Mouse (Mus musculus) kidney, embryonic 14.5 days (tissue): ENCODE measurements around the gene Trappc6b. TPM values are rescaled to one million over a fixed set of nuclear protein-coding genes. Genes with fewer than 3 reads are reported as not detected.
A peak's percentile ranks its signal among the peaks of the same experiment; 100 is the strongest.

Experiments
- ATAC-seq: fragments of 200-750 bp; cut with Nextera tagmentation; 2 replicates; pipeline ENCODE4 v1.8.0; 2017; ENCODE audit warnings: moderate number of reproducible peaks, mild to moderate bottlenecking, moderate TSS enrichment, moderate library complexity; ENCODE audit not compliant: low FRiP score, low TSS enrichment
- H3K27ac ChIP-seq: fragments of 300-500 bp; sonication (generic); 2 replicates; pipeline ENCODE4 v1.5.1; 2014; ENCODE audit warnings: low read depth, mild to moderate bottlenecking, low read length, moderate library complexity, mixed read lengths
- H3K27me3 ChIP-seq: fragments of 300-500 bp; sonication (generic); 2 replicates; pipeline ENCODE4 v1.6.1; 2014; ENCODE audit warnings: mild to moderate bottlenecking, low read length; ENCODE audit not compliant: control insufficient read depth, insufficient read depth
- H3K36me3 ChIP-seq: fragments of 300-500 bp; sonication (generic); 2 replicates; pipeline ENCODE4 v1.6.1; 2014; ENCODE audit warnings: low read length, mixed read lengths; ENCODE audit not compliant: control insufficient read depth, insufficient read depth
- H3K4me1 ChIP-seq: fragments of 300-500 bp; sonication (generic); 2 replicates; pipeline ENCODE4 v1.6.1; 2014; ENCODE audit warnings: low read length, mixed read lengths; ENCODE audit not compliant: control insufficient read depth, insufficient read depth
- H3K4me2 ChIP-seq: fragments of 300-500 bp; sonication (generic); replicated peaks from 2 replicates; pipeline ENCODE4 v1.6.1; 2014; ENCODE audit warnings: low read depth, mild to moderate bottlenecking, low read length
- H3K4me3 ChIP-seq: fragments of 300-500 bp; sonication (generic); 2 replicates; pipeline ENCODE4 v1.5.1; 2014; ENCODE audit warnings: mild to moderate bottlenecking, low read length
- H3K9ac ChIP-seq: fragments of 300-500 bp; sonication (generic); 2 replicates; pipeline ENCODE4 v1.6.1; 2014; ENCODE audit warnings: low read depth, mild to moderate bottlenecking, low read length, moderate library complexity
- H3K9me3 ChIP-seq: fragments of 300-500 bp; sonication (generic); 2 replicates; pipeline ENCODE4 v1.6.1; 2016; ENCODE audit warnings: low read length; ENCODE audit not compliant: control insufficient read depth
- WGBS: fragments of 180-500 bp; shearing (Covaris S2); extraction: QIAGEN DNeasy Blood & Tissue Kit; methylation state at CpG from one replicate; pipeline ENCODE4 v1.1.7; 2014; 5-methylcytosine and 5-hydroxymethylcytosine counted together
- polyA plus RNA-seq: library from polyadenylated mRNA; unstranded; fragments of >200 nt; fragmentation: Nextera tagmentation; extraction: Ambion mirVana; gene quantifications from 2 replicates; pipeline ENCODE4 v1.2.1, GENCODE M21; 2014

Gene Trappc6b
- polyA plus RNA-seq, 1 experiment from 2014 or later: 64.7 TPM

DNA sequence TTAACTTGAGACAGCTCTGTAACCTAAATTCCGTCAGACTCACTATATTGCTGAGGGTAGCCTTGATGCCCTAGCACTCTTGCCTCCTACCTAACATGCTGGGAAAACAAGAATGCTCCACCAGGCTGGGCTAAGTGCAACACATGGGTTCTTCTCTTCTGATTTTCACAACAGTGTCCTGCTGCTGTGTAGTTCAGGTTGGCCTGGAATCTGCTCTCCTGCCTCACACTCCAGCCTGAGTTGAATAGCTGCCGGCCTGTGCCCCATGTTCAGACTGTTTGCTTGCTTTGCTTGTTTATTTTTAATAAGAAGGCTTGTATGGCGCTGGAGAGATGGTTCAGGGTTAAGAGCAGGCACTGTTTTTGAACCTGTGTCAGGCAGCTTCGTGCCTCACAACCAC lies 19.2 kb upstream of the Trappc6b start:
- no peak overlapping the region for H3K4me2 ChIP-seq
- H3K4me3 ChIP-seq: no peak overlapping the region
- 86% methylated on average over 4 of the region's 4 CpGs for WGBS
- no peak for ATAC-seq
- no peaks in the 10 kb centered on the region for H3K36me3 ChIP-seq
- no peaks in the 10 kb centered on the region for H3K9me3 ChIP-seq
- H3K27me3 ChIP-seq: no peaks in the 10 kb centered on the region
- no peaks in the 10 kb centered on the region for H3K4me1 ChIP-seq
- H3K9ac ChIP-seq: no peak overlapping the region
- H3K27ac ChIP-seq: no peak overlapping the region

- peaks cover 11% of the 10 kb centered on the region; the same call in 1 of the 2 replicates for H3K36me3 ChIP-seq
- no peak overlapping the region for H3K27ac ChIP-seq
- H3K27me3 ChIP-seq: no peaks in the 10 kb centered on the region
- WGBS: 85% methylated on average over 3 of the region's 3 CpGs
- H3K9ac ChIP-seq: no peak overlapping the region
- no peak for ATAC-seq
- H3K4me3 ChIP-seq: no peak overlapping the region
- H3K9me3 ChIP-seq: no peaks in the 10 kb centered on the region
- no peaks in the 10 kb centered on the region for H3K4me1 ChIP-seq
- no peak overlapping the region for H3K4me2 ChIP-seq
Observed at GRCm38 (mm10) chr12:59077883-59078282, 16.6 kb upstream of the Trappc6b start.

DNA sequence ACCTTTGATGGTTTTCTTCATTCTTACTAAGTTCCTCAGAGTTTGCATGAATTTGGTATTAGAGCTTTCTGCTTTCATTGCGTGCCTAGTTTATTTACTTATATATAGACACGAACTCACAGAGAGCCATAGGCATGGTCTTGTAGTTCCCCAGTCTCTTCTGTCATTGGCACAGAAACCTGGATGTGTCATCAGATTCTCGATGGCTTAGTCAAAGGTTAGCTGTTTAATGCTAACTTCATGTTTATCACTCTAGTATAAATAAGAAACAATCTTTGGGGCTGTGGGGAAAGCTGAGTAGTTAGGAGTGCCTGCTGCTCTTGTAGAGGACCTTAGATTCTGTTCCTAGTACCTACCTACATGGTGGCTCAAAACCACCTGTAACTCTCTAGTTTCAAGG lies 15.7 kb upstream of the Trappc6b start:
- no peak for ATAC-seq
- Histone ChIP-seq H3K4me3 (no peak overlapping the region), H3K9me3 (no peaks in the 10 kb centered on the region), H3K36me3 (peaks cover 19% of the 10 kb centered on the region), H3K27me3 (no peaks in the 10 kb centered on the region), H3K27ac (no peak overlapping the region), H3K4me2 (no peak overlapping the region), H3K4me1 (no peaks in the 10 kb centered on the region), H3K9ac (no peak overlapping the region)
- 84% methylated on average over 3 of the region's 3 CpGs for WGBS

DNA sequence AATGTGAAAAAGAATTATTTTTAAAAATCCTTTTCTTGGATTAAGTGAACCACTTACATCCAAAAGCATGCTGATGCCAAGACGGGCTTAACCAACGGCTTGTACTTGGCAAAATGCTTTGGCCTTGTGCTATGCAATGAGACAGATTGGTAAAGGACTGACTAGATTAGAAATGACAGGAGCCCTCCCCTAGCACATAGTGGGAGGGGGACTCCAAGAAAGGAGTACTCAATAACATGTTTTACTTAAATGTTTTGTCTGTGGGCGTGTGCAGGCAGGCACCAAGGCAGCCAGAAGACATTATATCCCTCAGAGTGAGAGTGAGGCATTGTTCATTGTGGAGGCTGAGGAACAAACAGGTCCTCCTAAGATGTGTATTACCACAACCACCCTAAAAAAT lies 12.8 kb upstream of the Trappc6b start:
- WGBS: 89% methylated on average over 3 of the region's 3 CpGs
- Histone ChIP-seq H3K9ac (no peak overlapping the region), H3K27ac (no peak overlapping the region), H3K9me3 (no peaks in the 10 kb centered on the region), H3K4me2 (no peak overlapping the region), H3K27me3 (no peaks in the 10 kb centered on the region), H3K4me1 (no peaks in the 10 kb centered on the region), H3K36me3 (peaks cover 49% of the 10 kb centered on the region), H3K4me3 (no peak overlapping the region)
- ATAC-seq: no peak

DNA sequence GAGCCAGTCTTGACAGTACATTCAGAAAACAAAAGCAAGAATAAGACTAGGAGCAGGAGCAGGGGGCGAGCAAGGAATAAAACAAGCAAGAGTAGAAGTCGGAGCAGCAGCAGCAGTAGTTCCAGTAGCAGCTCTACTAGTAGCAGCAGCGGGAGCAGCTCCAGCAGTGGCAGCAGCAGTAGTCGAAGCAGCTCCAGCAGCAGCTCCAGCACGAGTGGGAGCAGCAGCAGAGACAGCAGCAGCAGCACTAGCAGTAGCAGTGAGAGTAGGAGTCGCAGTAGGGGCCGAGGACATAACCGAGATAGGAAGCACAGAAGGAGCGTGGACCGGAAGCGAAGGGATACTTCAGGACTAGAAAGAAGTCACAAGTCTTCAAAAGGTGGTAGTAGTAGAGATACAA lies 11.0 kb upstream of the Trappc6b start:
- ATAC-seq: no peak
- no peaks in the 10 kb centered on the region for H3K27me3 ChIP-seq
- no peaks in the 10 kb centered on the region for H3K9me3 ChIP-seq
- 91% methylated on average over 11 of the region's 11 CpGs for WGBS
- no peak overlapping the region for H3K4me3 ChIP-seq
- peaks cover 60% of the 10 kb centered on the region for H3K36me3 ChIP-seq
- H3K4me2 ChIP-seq: no peak overlapping the region
- no peak overlapping the region for H3K9ac ChIP-seq
- H3K4me1 ChIP-seq: peaks cover 4% of the 10 kb centered on the region; the same call in 1 of the 2 replicates
- H3K27ac ChIP-seq: no peak overlapping the region

GRCm38 (mm10) chr12:59068791-59069190 lies 7.5 kb upstream of the Trappc6b start:
- Histone ChIP-seq H3K4me1 (peaks cover 4% of the 10 kb centered on the region; the same call in 1 of the 2 replicates), H3K27ac (no peak overlapping the region), H3K36me3 (peaks cover 53% of the 10 kb centered on the region), H3K4me3 (no peak overlapping the region), H3K9me3 (no peaks in the 10 kb centered on the region), H3K9ac (no peak overlapping the region), H3K27me3 (no peaks in the 10 kb centered on the region), H3K4me2 (no peak overlapping the region)
- WGBS: 93% methylated on average over 13 of the region's 13 CpGs
- no peak for ATAC-seq

DNA sequence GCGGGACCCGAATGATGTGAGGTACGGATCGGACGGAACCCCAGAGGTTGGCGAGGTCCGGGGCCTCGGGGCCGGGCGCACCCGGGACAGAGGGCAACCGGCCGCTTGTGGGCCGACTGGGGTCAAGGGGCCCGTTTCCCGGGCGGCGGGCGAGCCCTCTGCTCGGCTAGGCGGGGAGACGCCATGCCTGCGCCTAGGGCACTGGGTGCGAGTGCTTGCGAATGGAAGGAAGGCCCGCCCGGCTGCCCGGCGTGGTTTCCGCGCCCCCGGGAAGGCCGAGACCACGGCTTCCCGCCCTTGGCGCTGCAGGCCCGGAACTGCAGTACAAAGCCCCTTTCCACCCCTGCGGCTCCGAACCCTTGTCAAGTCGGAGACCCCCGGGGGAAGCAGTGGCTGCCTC lies 5.8 kb upstream of the Trappc6b start:
- Histone ChIP-seq H3K4me2 (peak overlapping the region; percentile 76), H3K27me3 (no peaks in the 10 kb centered on the region), H3K27ac (peak overlapping the region; percentile 88), H3K9me3 (no peaks in the 10 kb centered on the region), H3K4me3 (peak overlapping the region; percentile 99), H3K9ac (peak overlapping the region; percentile 100), H3K36me3 (peaks cover 41% of the 10 kb centered on the region), H3K4me1 (peaks cover 4% of the 10 kb centered on the region; the same call in 1 of the 2 replicates)
- ATAC-seq: peak; percentile 63
- under 1% methylated on average over 28 of the region's 41 CpGs for WGBS

GRCm38 (mm10) chr12:59066448-59067077 lies 5.3 kb upstream of the Trappc6b start, which contains the start of gene Pnn:
TSS of gene Pnn (plus strand) at chr12:59066884.
- peaks cover 36% of the 10 kb centered on the region for H3K36me3 ChIP-seq
- peak within 1 kb of the TSS; percentile 99 for H3K4me3 ChIP-seq
- peak; percentile 100 for ATAC-seq
- peak within 1 kb of the TSS; percentile 95 for H3K27ac ChIP-seq
- H3K9me3 ChIP-seq: no peaks in the 10 kb centered on the region
- no peaks in the 10 kb centered on the region for H3K27me3 ChIP-seq
- peak within 1 kb of the TSS; percentile 76 for H3K4me2 ChIP-seq
- peak within 1 kb of the TSS; percentile 100 for H3K9ac ChIP-seq
- H3K4me1 ChIP-seq: peaks cover 4% of the 10 kb centered on the region; the same call in 1 of the 2 replicates
- WGBS: 0% methylated on average over 43 of the region's 43 CpGs

GRCm38 (mm10) chr12:59065776-59066175 lies 4.5 kb upstream of the Trappc6b start:
- Histone ChIP-seq H3K4me1 (peaks cover 4% of the 10 kb centered on the region; the same call in 1 of the 2 replicates), H3K4me3 (peak overlapping the region; percentile 99), H3K27me3 (no peaks in the 10 kb centered on the region), H3K27ac (no peak overlapping the region), H3K36me3 (peaks cover 28% of the 10 kb centered on the region), H3K4me2 (peak overlapping the region; percentile 50), H3K9ac (no peak overlapping the region), H3K9me3 (no peaks in the 10 kb centered on the region)
- WGBS: 87% methylated on average over 3 of the region's 3 CpGs
- ATAC-seq: no peak
